Mouse (Mus musculus): Measurements from ENCODE around the gene Abhd2. TPM values are rescaled to one million over a fixed set of nuclear protein-coding genes. Genes with fewer than 3 reads are reported as not detected.

Abhd2 gene
- polyA plus RNA-seq, 1 experiment, result 80.4 TPM

- TF ChIP-seq POLR2A (IDR thresholded peaks at IDR 0.05; ENCODE audit: low read depth, low read length) (no peak), CTCF (IDR thresholded peaks at IDR 0.05; ENCODE audit: borderline replicate concordance, insufficient read depth, low read length) (no peak)
- H3K27ac ChIP-seq (ENCODE audit: insufficient read depth, low read length), result no peak within 1 kb of the TSS
These were observed 113.6 kb downstream of the Abhd2 start, which contains the start of gene Rlbp1 for GRCm38 (mm10) chr7:79386422-79387133. Gene Rlbp1, minus strand, starts transcription at chr7:79387048.

GRCm38 (mm10) chr7:79387140-79387539 lies 114.1 kb downstream of the Abhd2 start:
- no peak overlapping the region for H3K4me3 ChIP-seq (ENCODE audit: insufficient read depth, low read length)
- H3K27ac ChIP-seq (ENCODE audit: insufficient read depth, low read length), result no peak overlapping the region
- TF ChIP-seq CTCF (IDR thresholded peaks at IDR 0.05; ENCODE audit: borderline replicate concordance, insufficient read depth, low read length) (no peak), POLR2A (IDR thresholded peaks at IDR 0.05; ENCODE audit: low read depth, low read length) (no peak)
- no peaks in the 10 kb centered on the region for H3K4me1 ChIP-seq (ENCODE audit: control insufficient read depth, insufficient read depth, low read length)

More at GRCm38 (mm10) chr7:79386422-79387133, 113.6 kb downstream of the Abhd2 start, which contains the start of gene Rlbp1:
- no peak within 1 kb of the TSS for H3K4me3 ChIP-seq (ENCODE audit: insufficient read depth, low read length)
- no peaks in the 10 kb centered on the region for H3K4me1 ChIP-seq (ENCODE audit: control insufficient read depth, insufficient read depth, low read length)

GRCm38 (mm10) chr7:79387991-79388390 lies 115.0 kb downstream of the Abhd2 start:
- H3K4me3 ChIP-seq (ENCODE audit: insufficient read depth, low read length), result no peak overlapping the region
- TF ChIP-seq POLR2A (IDR thresholded peaks at IDR 0.05; ENCODE audit: low read depth, low read length), result no peak
- no peak for TF ChIP-seq CTCF (IDR thresholded peaks at IDR 0.05; ENCODE audit: borderline replicate concordance, insufficient read depth, low read length)
- no peak overlapping the region for H3K27ac ChIP-seq (ENCODE audit: insufficient read depth, low read length)
- H3K4me1 ChIP-seq (ENCODE audit: control insufficient read depth, insufficient read depth, low read length), result no peaks in the 10 kb centered on the region

GRCm38 (mm10) chr7:79388671-79389206 lies 115.7 kb downstream of the Abhd2 start:
- TF ChIP-seq POLR2A (IDR thresholded peaks at IDR 0.05; ENCODE audit: low read depth, low read length), result no peak
- TF ChIP-seq CTCF (IDR thresholded peaks at IDR 0.05; ENCODE audit: borderline replicate concordance, insufficient read depth, low read length), result no peak
- no peak overlapping the region for H3K27ac ChIP-seq (ENCODE audit: insufficient read depth, low read length)

GRCm38 (mm10) chr7:79390141-79390708 lies 117.2 kb downstream of the Abhd2 start:
- Histone ChIP-seq H3K4me3 (ENCODE audit: insufficient read depth, low read length) (no peak overlapping the region), H3K27ac (ENCODE audit: insufficient read depth, low read length) (no peak overlapping the region), H3K4me1 (ENCODE audit: control insufficient read depth, insufficient read depth, low read length) (no peaks in the 10 kb centered on the region)
- TF ChIP-seq CTCF (IDR thresholded peaks at IDR 0.05; ENCODE audit: borderline replicate concordance, insufficient read depth, low read length) (no peak), POLR2A (IDR thresholded peaks at IDR 0.05; ENCODE audit: low read depth, low read length) (no peak)

More at GRCm38 (mm10) chr7:79388671-79389206, 115.7 kb downstream of the Abhd2 start:
- Histone ChIP-seq H3K4me3 (ENCODE audit: insufficient read depth, low read length) (no peak overlapping the region), H3K4me1 (ENCODE audit: control insufficient read depth, insufficient read depth, low read length) (no peaks in the 10 kb centered on the region)

GRCm38 (mm10) chr7:79391471-79391870 lies 118.5 kb downstream of the Abhd2 start:
- Histone ChIP-seq H3K27ac (ENCODE audit: insufficient read depth, low read length) (no peak overlapping the region), H3K4me3 (ENCODE audit: insufficient read depth, low read length) (peak overlapping the region; percentile 77), H3K4me1 (ENCODE audit: control insufficient read depth, insufficient read depth, low read length) (no peaks in the 10 kb centered on the region)
- no peak for TF ChIP-seq POLR2A (IDR thresholded peaks at IDR 0.05; ENCODE audit: low read depth, low read length)
- TF ChIP-seq CTCF (IDR thresholded peaks at IDR 0.05; ENCODE audit: borderline replicate concordance, insufficient read depth, low read length), result no peak

- H3K4me1 ChIP-seq (ENCODE audit: control insufficient read depth, insufficient read depth, low read length), result no peaks in the 10 kb centered on the region
- peak within 1 kb of the TSS; percentile 77 for H3K4me3 ChIP-seq (ENCODE audit: insufficient read depth, low read length)
- TF ChIP-seq POLR2A (IDR thresholded peaks at IDR 0.05; ENCODE audit: low read depth, low read length) (peak; percentile 60), CTCF (IDR thresholded peaks at IDR 0.05; ENCODE audit: borderline replicate concordance, insufficient read depth, low read length) (no peak)
- H3K27ac ChIP-seq (ENCODE audit: insufficient read depth, low read length), result no peak within 1 kb of the TSS
These were observed 119.1 kb downstream of the Abhd2 start, which contains the start of gene Fanci for GRCm38 (mm10) chr7:79391883-79392649. Gene Fanci, plus strand, starts transcription at chr7:79391929.

- Histone ChIP-seq H3K4me3 (ENCODE audit: insufficient read depth, low read length) (peak overlapping the region; percentile 30), H3K27ac (ENCODE audit: insufficient read depth, low read length) (no peak overlapping the region), H3K4me1 (ENCODE audit: control insufficient read depth, insufficient read depth, low read length) (no peaks in the 10 kb centered on the region)
- no peak for TF ChIP-seq POLR2A (IDR thresholded peaks at IDR 0.05; ENCODE audit: low read depth, low read length)
- TF ChIP-seq CTCF (IDR thresholded peaks at IDR 0.05; ENCODE audit: borderline replicate concordance, insufficient read depth, low read length), result no peak
These were observed 120.0 kb downstream of the Abhd2 start for GRCm38 (mm10) chr7:79392860-79393513.

GRCm38 (mm10) chr7:79393924-79394323 lies 120.9 kb downstream of the Abhd2 start:
- no peak for TF ChIP-seq POLR2A (IDR thresholded peaks at IDR 0.05; ENCODE audit: low read depth, low read length)
- TF ChIP-seq CTCF (IDR thresholded peaks at IDR 0.05; ENCODE audit: borderline replicate concordance, insufficient read depth, low read length), result no peak
- no peaks in the 10 kb centered on the region for H3K4me1 ChIP-seq (ENCODE audit: control insufficient read depth, insufficient read depth, low read length)
- H3K4me3 ChIP-seq (ENCODE audit: insufficient read depth, low read length), result no peak overlapping the region
- no peak overlapping the region for H3K27ac ChIP-seq (ENCODE audit: insufficient read depth, low read length)
